Mouse (Mus musculus): ENCODE data around the gene Nubp2. TPM values are rescaled to one million over a fixed set of nuclear protein-coding genes. Genes with fewer than 3 reads are reported as not detected.

Nubp2 gene
- 15.4 and 17.7 TPM in 2 replicates for polyA plus RNA-seq (2012; rRNA removed)

DNA sequence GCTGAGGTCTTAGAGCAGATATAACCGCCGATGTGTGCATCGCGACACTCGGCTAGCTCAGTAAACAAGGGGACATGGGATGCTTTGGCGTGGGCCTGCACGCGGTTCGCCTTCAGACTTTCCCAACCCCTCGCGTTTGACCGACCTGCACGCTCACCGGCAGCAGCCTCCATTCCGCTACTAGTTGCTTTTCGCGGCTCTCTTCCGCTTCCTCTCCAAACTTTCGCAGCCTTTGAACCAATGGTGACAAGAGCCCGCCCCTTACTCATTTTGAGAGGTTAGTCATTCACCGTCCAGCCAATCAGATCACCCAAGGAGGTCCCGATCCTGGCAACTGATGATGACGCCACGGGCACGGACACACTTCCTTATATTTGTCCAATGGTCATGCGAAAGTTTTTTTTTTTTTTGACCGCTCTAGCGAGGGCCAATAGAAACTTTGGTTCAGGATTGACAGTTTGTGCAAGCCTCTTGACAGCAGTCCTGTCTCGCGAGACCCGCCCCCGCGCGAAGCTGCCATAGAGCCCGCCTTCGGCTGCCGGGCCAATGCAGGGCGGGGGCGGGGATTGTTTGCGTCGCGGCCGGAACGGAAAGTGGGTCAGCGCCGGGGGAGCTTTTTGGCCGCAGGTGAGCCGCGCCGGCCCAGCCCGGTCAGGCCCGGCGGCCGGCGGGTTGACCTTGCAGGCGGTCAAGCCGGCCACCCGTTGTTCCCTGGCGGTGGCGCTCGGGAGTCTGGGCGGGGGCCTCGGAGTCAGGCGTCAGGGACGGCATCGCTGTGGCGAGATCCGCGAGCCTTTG, at the start of gene Nubp2, which contains the start of gene Spsb3:
Gene Nubp2 (minus strand): TSS at position 216 of the 798 bp plus-strand sequence.
Gene Spsb3 (plus strand): TSS at position 510 of the 798 bp plus-strand sequence.

DNA sequence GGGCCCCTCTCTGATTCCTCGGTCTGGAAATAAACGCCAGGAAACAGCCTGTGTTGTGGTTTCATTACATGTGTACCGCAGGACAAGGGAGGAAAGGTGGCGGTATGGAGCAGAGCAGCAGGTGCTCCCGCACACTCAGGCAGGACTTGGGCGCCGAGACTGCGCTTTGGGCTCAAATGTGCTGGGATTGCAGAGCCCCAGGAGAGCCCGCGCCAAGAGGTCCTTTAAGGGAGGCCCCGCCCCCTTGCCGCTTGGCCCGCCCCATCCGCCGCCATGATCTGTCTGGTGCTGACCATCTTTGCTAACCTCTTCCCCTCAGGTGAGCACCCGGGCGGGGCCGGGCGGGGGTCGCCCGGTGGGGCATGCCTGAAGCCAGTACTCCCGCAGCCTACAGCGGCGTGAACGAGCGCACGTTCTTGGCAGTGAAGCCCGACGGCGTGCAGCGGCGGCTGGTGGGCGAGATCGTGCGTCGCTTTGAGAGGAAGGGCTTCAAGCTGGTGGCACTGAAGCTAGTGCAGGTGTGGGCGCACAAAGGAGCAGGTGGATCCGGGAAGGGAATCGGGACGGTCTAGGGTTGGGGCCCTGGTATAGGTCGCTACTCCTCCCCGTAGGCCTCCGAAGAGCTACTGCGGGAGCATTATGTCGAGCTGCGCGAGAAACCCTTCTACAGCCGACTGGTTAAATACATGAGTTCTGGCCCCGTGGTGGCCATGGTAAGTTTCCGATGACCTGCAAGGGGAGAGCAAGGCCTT, 10.3 kb upstream of the Nubp2 start, which contains the start of gene Nme3:
Gene Nme3 (plus strand): TSS at position 260 of the 752 bp plus-strand sequence.

DNA sequence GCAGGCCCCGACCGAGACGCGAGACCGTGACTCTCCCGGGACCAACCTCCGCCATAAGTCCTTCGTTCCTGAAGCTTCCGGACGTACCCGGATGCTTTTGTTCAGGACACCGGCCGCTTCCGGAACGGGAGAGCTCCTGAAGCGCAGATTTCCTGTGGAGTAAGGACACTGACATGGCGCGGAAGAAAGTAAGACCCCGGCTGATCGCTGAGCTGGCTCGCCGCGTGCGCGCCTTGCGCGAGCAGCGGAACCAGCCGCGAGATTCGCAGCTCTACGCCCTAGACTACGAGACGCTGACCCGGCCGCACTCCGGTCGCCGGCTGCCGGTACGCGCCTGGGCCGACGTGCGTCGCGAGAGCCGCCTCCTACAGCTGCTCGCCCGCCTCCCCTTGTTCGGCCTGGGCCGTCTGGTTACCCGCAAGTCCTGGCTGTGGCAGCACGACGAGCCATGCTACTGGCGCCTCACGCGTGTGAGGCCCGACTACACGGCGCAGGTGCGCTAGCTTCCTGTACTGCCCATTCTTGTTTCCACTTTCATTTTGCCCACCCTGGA, 8.9 kb upstream of the Nubp2 start, which contains the start of the genes Eme2 and Mrps34:
Gene Eme2 (minus strand): TSS at position 93 of the 553 bp plus-strand sequence.
Gene Mrps34 (plus strand): TSS at position 122 of the 553 bp plus-strand sequence.

DNA sequence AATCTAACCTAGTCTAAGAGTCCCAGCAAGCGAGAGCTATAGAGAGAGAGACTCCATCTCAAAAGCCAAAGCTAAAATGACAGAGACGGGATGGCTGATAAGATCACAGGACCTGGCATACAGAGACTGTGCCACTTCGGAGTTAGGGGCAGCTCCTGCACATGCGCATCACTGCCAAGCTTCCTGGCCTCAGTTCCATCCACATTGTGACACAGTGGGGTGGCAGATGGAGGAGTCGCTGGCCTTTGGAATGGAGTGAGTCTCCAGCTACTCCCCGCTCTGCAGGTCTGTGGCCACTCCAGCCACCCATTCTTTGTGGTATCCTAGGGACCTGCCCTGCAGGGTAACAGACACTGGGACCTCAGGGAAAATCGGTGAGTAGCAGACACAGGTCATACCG, 20.4 kb downstream of the Nubp2 start, which contains the start of gene Igfals:
Gene Igfals (plus strand): TSS at position 222 of the 400 bp plus-strand sequence.

DNA sequence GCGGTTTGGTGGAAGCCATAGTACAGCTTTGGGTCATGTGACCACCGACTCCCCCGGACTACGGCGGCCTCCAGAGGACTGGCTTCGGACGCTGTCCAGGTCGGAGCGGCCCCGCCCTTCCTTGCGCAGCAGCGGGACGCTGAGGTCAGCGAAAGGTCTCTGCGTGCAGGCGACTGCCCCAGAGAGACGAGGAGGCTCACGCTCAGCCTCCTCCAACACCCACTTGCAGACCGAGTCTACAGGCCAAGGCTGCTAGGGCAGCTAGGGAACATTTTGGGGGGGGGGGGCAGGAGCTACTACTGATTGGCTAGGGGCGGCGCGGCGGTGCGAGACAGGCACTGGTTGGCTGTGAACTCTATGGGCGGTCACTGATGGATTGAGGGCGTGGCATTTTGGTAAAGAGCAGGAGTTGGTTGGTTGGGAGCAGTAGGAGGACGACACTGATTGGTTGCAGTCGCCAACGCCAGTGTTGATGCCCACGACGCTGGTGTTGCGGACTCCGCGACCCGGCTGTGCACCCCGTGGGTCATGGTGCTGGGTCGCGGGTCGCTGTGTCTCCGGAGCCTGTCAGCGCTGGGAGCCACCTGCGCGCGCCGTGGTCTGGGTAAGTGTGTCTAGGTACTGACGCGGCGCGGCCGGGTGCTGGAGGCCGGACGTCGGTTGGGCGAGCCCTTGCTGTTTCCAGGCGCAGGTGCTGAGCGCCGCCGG, 35.9 kb downstream of the Nubp2 start, which contains the start of gene Fahd1:
Gene Fahd1 (minus strand): TSS at position 300 of the 708 bp plus-strand sequence.

DNA sequence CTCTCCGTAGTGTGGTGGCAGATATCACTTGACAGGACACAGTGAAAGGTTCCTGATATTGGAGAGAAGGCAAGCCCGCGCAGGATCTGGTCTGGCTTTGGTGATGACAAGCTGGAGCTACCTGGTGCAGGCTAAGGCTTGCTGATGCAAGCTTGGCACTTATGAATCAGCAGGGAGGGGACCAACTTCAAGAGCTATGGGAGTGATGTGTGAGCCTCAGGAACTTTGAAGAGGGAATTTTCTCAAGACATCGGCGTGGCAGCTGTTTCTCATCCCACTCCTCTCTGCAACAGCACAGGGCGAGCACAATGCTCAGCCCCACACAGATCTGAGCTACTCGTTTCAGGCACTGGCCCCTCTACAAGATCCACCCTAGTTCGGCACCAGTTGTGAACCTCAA, 46.3 kb downstream of the Nubp2 start, which contains the start of gene Hagh:
Gene Hagh (plus strand): TSS at position 302 of the 400 bp plus-strand sequence.

Other genes with a start within 250 kb of the Nubp2 start
- gene Slc9a3r2, start 236.0 kb downstream of the Nubp2 start, polyA plus RNA-seq (2012; rRNA removed): 10.7 and 11.8 TPM in 2 replicates
- gene Npw, start 227.9 kb downstream of the Nubp2 start, polyA plus RNA-seq (2012; rRNA removed): 0.07 and 0.16 TPM in 2 replicates
- gene Zfp598, start 216.7 kb downstream of the Nubp2 start, polyA plus RNA-seq (2012; rRNA removed): 21.7 and 27.6 TPM in 2 replicates
- gene Syngr3, start 196.4 kb downstream of the Nubp2 start, polyA plus RNA-seq (2012; rRNA removed): 0.12 and 0.14 TPM in 2 replicates
- gene Gfer, start 190.2 kb downstream of the Nubp2 start, polyA plus RNA-seq (2012; rRNA removed): 18.4 and 20.5 TPM in 2 replicates
- 1.1 and 1.2 TPM in 2 replicates for gene Noxo1, start 190.1 kb downstream of the Nubp2 start, polyA plus RNA-seq (2012; rRNA removed)
- gene Tbl3, start 178.7 kb downstream of the Nubp2 start, polyA plus RNA-seq (2012; rRNA removed): 17.9 and 18.1 TPM in 2 replicates
- 0.10 TPM in 1 of 2 replicates, not detected in the other for gene Rnf151, start 168.3 kb downstream of the Nubp2 start, polyA plus RNA-seq (2012; rRNA removed)
- 1,642 and 1,684 TPM in 2 replicates for gene Rps2, start 168.2 kb downstream of the Nubp2 start, polyA plus RNA-seq (2012; rRNA removed)
- 215 and 225 TPM in 2 replicates for gene Ndufb10, start 161.9 kb downstream of the Nubp2 start, polyA plus RNA-seq (2012; rRNA removed)
- 0.11 and 0.13 TPM in 2 replicates for gene Rpl3l, start 158.5 kb downstream of the Nubp2 start, polyA plus RNA-seq (2012; rRNA removed)
- 91.0 and 112 TPM in 2 replicates for gene Msrb1, start 149.7 kb downstream of the Nubp2 start, polyA plus RNA-seq (2012; rRNA removed)
- 0.84 and 0.96 TPM in 2 replicates for gene Hs3st6, start 133.4 kb downstream of the Nubp2 start, polyA plus RNA-seq (2012; rRNA removed)
- 0.49 and 0.74 TPM in 2 replicates for gene Meiob, start 82.1 kb downstream of the Nubp2 start, polyA plus RNA-seq (2012; rRNA removed)
- 160 and 200 TPM in 2 replicates for gene Hagh, start 46.2 kb downstream of the Nubp2 start, polyA plus RNA-seq (2012; rRNA removed)
- 43.4 and 44.7 TPM in 2 replicates for gene Fahd1, start 36.0 kb downstream of the Nubp2 start, polyA plus RNA-seq (2012; rRNA removed)
- 12.4 and 15.1 TPM in 2 replicates for gene Igfals, start 20.4 kb downstream of the Nubp2 start, polyA plus RNA-seq (2012; rRNA removed)
- gene Spsb3, start 294 bp upstream of the Nubp2 start, polyA plus RNA-seq (2012; rRNA removed): 26.4 and 28.2 TPM in 2 replicates
- 11.2 and 11.3 TPM in 2 replicates for gene Eme2, start 8.7 kb upstream of the Nubp2 start, polyA plus RNA-seq (2012; rRNA removed)
- gene Mrps34, start 8.8 kb upstream of the Nubp2 start, polyA plus RNA-seq (2012; rRNA removed): 52.2 and 58.3 TPM in 2 replicates
- gene Nme3, start 10.2 kb upstream of the Nubp2 start, polyA plus RNA-seq (2012; rRNA removed): 32.3 and 35.5 TPM in 2 replicates
- gene Mapk8ip3, start 50.6 kb upstream of the Nubp2 start, polyA plus RNA-seq (2012; rRNA removed): 23.9 and 32.5 TPM in 2 replicates
- gene Jpt2, start 74.3 kb upstream of the Nubp2 start, polyA plus RNA-seq (2012; rRNA removed): 17.3 and 17.8 TPM in 2 replicates
- 5.4 and 6.9 TPM in 2 replicates for gene Cramp1l, start 129.4 kb upstream of the Nubp2 start, polyA plus RNA-seq (2012; rRNA removed)
- gene Ift140, start 129.7 kb upstream of the Nubp2 start, polyA plus RNA-seq (2012; rRNA removed): 36.6 and 39.0 TPM in 2 replicates
- gene Tmem204, start 197.2 kb upstream of the Nubp2 start, polyA plus RNA-seq (2012; rRNA removed): 7.5 and 8.0 TPM in 2 replicates
- 5.6 TPM in 2 replicates for gene Telo2, start 229.6 kb upstream of the Nubp2 start, polyA plus RNA-seq (2012; rRNA removed)
- gene Ptx4, start 234.4 kb upstream of the Nubp2 start, polyA plus RNA-seq (2012; rRNA removed): not detected in 2 replicates
- gene Clcn7, start 247.0 kb upstream of the Nubp2 start, polyA plus RNA-seq (2012; rRNA removed): 6.5 and 7.2 TPM in 2 replicates

Measured in liver, embryonic 18 days (tissue).